Mouse (Mus musculus) limb, embryonic 14.5 days (tissue): ENCODE measurements at regions not wholly inside any gene's neighbourhood (a gene's known extent, or its start where the extent isn't known, plus 50 kb on each side); places are given as distances from the start of the nearest gene placed in this dataset.

Experiments
- ATAC-seq: fragments of 200-750 bp; cut with Nextera tagmentation; 2 replicates; pipeline ENCODE4 v1.8.0; 2017; ENCODE audit warnings: low read depth, moderate number of reproducible peaks, moderate TSS enrichment; ENCODE audit not compliant: low FRiP score
- DNase-seq: peaks from one replicate; pipeline ENCODE4 v3.0.0-alpha.2; 2015; ENCODE audit warnings: low spot score
- H3K27ac ChIP-seq: fragments of 300-500 bp; sonication (generic); replicated peaks from 2 replicates; pipeline ENCODE4 v1.5.1; 2014; ENCODE audit warnings: low read depth, mild to moderate bottlenecking, low read length, moderate library complexity, mixed read lengths
- H3K27me3 ChIP-seq: fragments of 300-500 bp; sonication (generic); 2 replicates; pipeline ENCODE4 v1.6.1; 2014; ENCODE audit warnings: low read length, mixed read lengths; ENCODE audit not compliant: control insufficient read depth, insufficient read depth
- H3K36me3 ChIP-seq: fragments of 300-500 bp; sonication (generic); 2 replicates; pipeline ENCODE4 v1.6.1; 2014; ENCODE audit warnings: mild to moderate bottlenecking, low read length, moderate library complexity, mixed read lengths; ENCODE audit not compliant: control insufficient read depth, insufficient read depth
- H3K4me1 ChIP-seq: fragments of 300-500 bp; sonication (generic); 2 replicates; pipeline ENCODE4 v1.6.1; 2014; ENCODE audit warnings: antibody characterized with exemption, low read length, mixed read lengths; ENCODE audit not compliant: control insufficient read depth, insufficient read depth
- H3K4me2 ChIP-seq: fragments of 300-500 bp; sonication (generic); replicated peaks from 2 replicates; pipeline ENCODE4 v1.6.1; 2014; ENCODE audit warnings: low read depth, mild to moderate bottlenecking, low read length, moderate library complexity; ENCODE audit not compliant: severe bottlenecking
- H3K4me3 ChIP-seq: fragments of 300-500 bp; sonication (generic); replicated peaks from 2 replicates; pipeline ENCODE4 v1.5.1; 2014; ENCODE audit warnings: low read length
- H3K9ac ChIP-seq: fragments of 300-500 bp; sonication (generic); 2 replicates; pipeline ENCODE4 v1.6.1; 2014; ENCODE audit warnings: mild to moderate bottlenecking, low read depth, low read length, moderate library complexity; ENCODE audit not compliant: severe bottlenecking
- H3K9me3 ChIP-seq: fragments of 300-500 bp; sonication (generic); 2 replicates; pipeline ENCODE4 v1.6.1; 2016; ENCODE audit warnings: low read length; ENCODE audit not compliant: control insufficient read depth
- POLR2A ChIP-seq: fragments of 200-500 bp; IDR thresholded peaks from 2 replicates; pipeline ENCODE4 v1.8.0; 2012; ENCODE audit warnings: inconsistent platforms, mild to moderate bottlenecking, moderate library complexity, borderline replicate concordance; ENCODE audit not compliant: insufficient read depth, insufficient read length; ENCODE audit errors: extremely low read depth
- WGBS: fragments of 180-500 bp; shearing (Covaris S2); extraction: QIAGEN DNeasy Blood & Tissue Kit; methylation state at CpG from one replicate; pipeline ENCODE4 v1.1.7; 2014; 5-methylcytosine and 5-hydroxymethylcytosine counted together

GRCm38 (mm10) chr3:34264811-34265210 is 183.7 kb upstream of the Dnajc19 start:
- Histone ChIP-seq H3K4me1 (no peaks in the 10 kb centered on the region), H3K27me3 (no peaks in the 10 kb centered on the region), H3K9ac (no peak overlapping the region), H3K36me3 (no peaks in the 10 kb centered on the region), H3K9me3 (no peaks in the 10 kb centered on the region), H3K4me3 (no peak overlapping the region), H3K27ac (no peak overlapping the region), H3K4me2 (no peak overlapping the region)
- no peak for TF ChIP-seq POLR2A
- no peak for DNase-seq
- 59% methylated on average over 6 of the region's 6 CpGs for WGBS
- no peak for ATAC-seq

- no peak for DNase-seq
- Histone ChIP-seq H3K4me2 (peak overlapping the region; percentile 27), H3K27ac (no peak overlapping the region), H3K9ac (no peak overlapping the region), H3K36me3 (no peaks in the 10 kb centered on the region), H3K9me3 (no peaks in the 10 kb centered on the region), H3K4me1 (no peaks in the 10 kb centered on the region), H3K27me3 (0 out of 2 replicates have a peak, but pooled peaks cover 5% of the 10 kb centered on the region), H3K4me3 (no peak overlapping the region; the same call in 1 of the 2 replicates)
- ATAC-seq: no peak
- TF ChIP-seq POLR2A: no peak
- 17% methylated on average over 12 of the region's 12 CpGs for WGBS
Observed at GRCm38 (mm10) chr3:34252730-34253337, 171.7 kb upstream of the Dnajc19 start.

GRCm38 (mm10) chr3:34242126-34242525 is 161.0 kb upstream of the Dnajc19 start:
- DNase-seq (no peak), ATAC-seq (no peak)
- H3K4me3 ChIP-seq: no peak overlapping the region
- no peak overlapping the region for H3K27ac ChIP-seq
- no peaks in the 10 kb centered on the region for H3K36me3 ChIP-seq
- no peak overlapping the region for H3K4me2 ChIP-seq
- no peaks in the 10 kb centered on the region for H3K27me3 ChIP-seq
- H3K9me3 ChIP-seq: no peaks in the 10 kb centered on the region
- H3K4me1 ChIP-seq: no peaks in the 10 kb centered on the region
- 92% methylated on average over 3 of the region's 3 CpGs for WGBS
- no peak overlapping the region for H3K9ac ChIP-seq
- no peak for TF ChIP-seq POLR2A

- WGBS: 64% methylated on average over 2 of the region's 2 CpGs
- Histone ChIP-seq H3K9ac (no peak overlapping the region), H3K4me1 (no peaks in the 10 kb centered on the region), H3K36me3 (no peaks in the 10 kb centered on the region), H3K4me2 (no peak overlapping the region), H3K4me3 (no peak overlapping the region), H3K27ac (no peak overlapping the region), H3K9me3 (no peaks in the 10 kb centered on the region), H3K27me3 (no peaks in the 10 kb centered on the region)
- DNase-seq: no peak
- no peak for ATAC-seq
- no peak for TF ChIP-seq POLR2A
Observed at GRCm38 (mm10) chr3:34239978-34240377, 158.9 kb upstream of the Dnajc19 start.

- TF ChIP-seq POLR2A: no peak
- Histone ChIP-seq H3K4me2 (no peak overlapping the region), H3K27ac (no peak overlapping the region), H3K27me3 (peaks cover 3% of the 10 kb centered on the region), H3K9ac (no peak overlapping the region), H3K4me3 (no peak overlapping the region), H3K4me1 (no peaks in the 10 kb centered on the region), H3K36me3 (no peaks in the 10 kb centered on the region), H3K9me3 (no peaks in the 10 kb centered on the region)
- WGBS: 51% methylated on average over 8 of the region's 8 CpGs
- no peak for DNase-seq
- ATAC-seq: no peak
Observed at GRCm38 (mm10) chr3:34234391-34234790, 153.3 kb upstream of the Dnajc19 start.
